Mouse (Mus musculus) testis, adult 2 months (tissue): ENCODE results near the gene Ccdc170.

ENCODE experiments used
- CTCF ChIP-seq: fragments of 200-500 bp; IDR thresholded peaks from 2 replicates; pipeline ENCODE4 v1.5.1; 2012; ENCODE audit warnings: low read depth, mild to moderate bottlenecking, inconsistent platforms, low read length, moderate library complexity; ENCODE audit not compliant: control insufficient read depth, insufficient read depth, insufficient replicate concordance
- POLR2A ChIP-seq: fragments of 200-500 bp; IDR thresholded peaks from 2 replicates; pipeline ENCODE4 v1.6.1; 2012; ENCODE audit warnings: low read depth, mild to moderate bottlenecking, inconsistent platforms, low read length, moderate library complexity; ENCODE audit not compliant: control insufficient read depth

DNA sequence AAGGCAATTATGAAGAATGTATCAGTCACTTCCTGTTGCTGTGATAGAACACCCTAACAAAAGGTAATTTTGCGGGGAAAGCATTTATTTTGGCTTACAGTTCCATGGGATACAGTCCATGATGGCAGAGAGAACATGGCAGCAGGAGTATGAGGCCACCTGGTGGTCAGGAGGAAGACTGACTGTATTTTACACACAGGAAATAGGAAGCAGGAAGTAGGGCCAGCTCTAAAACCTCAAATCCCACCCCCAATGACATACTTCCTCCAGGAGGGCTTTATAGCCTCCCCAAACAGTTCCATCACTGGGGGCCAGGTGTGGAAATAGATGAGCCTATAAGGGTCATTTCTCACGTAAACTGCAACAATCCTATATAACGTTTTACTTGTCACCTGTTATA lies 39.8 kb downstream of the Ccdc170 start:
- TF ChIP-seq POLR2A (no peak), CTCF (no peak)
